Mouse (Mus musculus) intestine, embryonic 15.5 days (tissue): ENCODE measurements around the gene Llgl2. TPM values are rescaled to one million over a fixed set of nuclear protein-coding genes. Genes with fewer than 3 reads are reported as not detected.
"Not testable (repeated sequence)": the region's sequence is repeated elsewhere in the genome, so short reads cannot be mapped to it uniquely, and the experiment has no call there.

Experiments
- ATAC-seq: fragments of 200-750 bp; cut with Nextera tagmentation; 2 replicates; pipeline ENCODE4 v1.8.0; 2017; ENCODE audit warnings: moderate TSS enrichment, moderate library complexity
- H3K27ac ChIP-seq: fragments of 300-500 bp; sonication (generic); 2 replicates; pipeline ENCODE4 v1.5.1; 2015; ENCODE audit warnings: mild to moderate bottlenecking, inconsistent platforms
- H3K27me3 ChIP-seq: fragments of 300-500 bp; sonication (generic); replicated peaks from 2 replicates; pipeline ENCODE4 v1.6.1; 2015; ENCODE audit warnings: inconsistent platforms
- H3K36me3 ChIP-seq: fragments of 300-500 bp; sonication (generic); 2 replicates; pipeline ENCODE4 v1.6.1; 2015; ENCODE audit warnings: inconsistent platforms
- H3K4me1 ChIP-seq: fragments of 300-500 bp; sonication (generic); replicated peaks from 2 replicates; pipeline ENCODE4 v1.6.1; 2015; ENCODE audit warnings: inconsistent platforms
- H3K4me2 ChIP-seq: fragments of 300-500 bp; sonication (generic); replicated peaks from 2 replicates; pipeline ENCODE4 v1.6.1; 2015; ENCODE audit warnings: mild to moderate bottlenecking, inconsistent platforms
- H3K4me3 ChIP-seq: fragments of 300-500 bp; sonication (generic); replicated peaks from 2 replicates; pipeline ENCODE4 v1.5.1; 2015; ENCODE audit warnings: inconsistent platforms
- H3K9ac ChIP-seq: fragments of 300-500 bp; sonication (generic); 2 replicates; pipeline ENCODE4 v1.6.1; 2015; ENCODE audit warnings: inconsistent platforms
- H3K9me3 ChIP-seq: fragments of 300-500 bp; sonication (generic); 2 replicates; pipeline ENCODE4 v1.6.1; 2016; ENCODE audit warnings: inconsistent platforms
- WGBS: fragments of 180-500 bp; shearing (Covaris S2); methylation state at CpG from one replicate; pipeline ENCODE4 v1.1.7; 2015; 5-methylcytosine and 5-hydroxymethylcytosine counted together
- polyA plus RNA-seq: library from polyadenylated mRNA; unstranded; fragments of >200 nt; fragmentation: Nextera tagmentation; extraction: Ambion mirVana; gene quantifications from 2 replicates; pipeline ENCODE4 v1.2.1, GENCODE M21; 2015

Llgl2 gene
- polyA plus RNA-seq, 1 experiment from 2014 or later: 77.2 TPM

GRCm38 (mm10) chr11:115839732-115840131 lies 15.9 kb downstream of the Llgl2 start:
- peak overlapping the region; percentile 83 for H3K27ac ChIP-seq
- H3K9me3 ChIP-seq: no peaks in the 10 kb centered on the region
- H3K27me3 ChIP-seq: no peaks in the 10 kb centered on the region
- H3K4me2 ChIP-seq: 0 out of 2 replicates have a peak overlapping the region, but pooled peaks have one; percentile 15
- no peak overlapping the region for H3K9ac ChIP-seq
- H3K4me3 ChIP-seq: no peak overlapping the region
- no peak for ATAC-seq
- H3K36me3 ChIP-seq: no peaks in the 10 kb centered on the region
- 60% methylated on average over 3 of the region's 3 CpGs for WGBS
- H3K4me1 ChIP-seq: peaks cover 61% of the 10 kb centered on the region

- Histone ChIP-seq H3K27ac (peak overlapping the region; percentile 92; the same call in 1 of the 2 replicates), H3K4me2 (no peak overlapping the region), H3K4me3 (no peak overlapping the region), H3K9ac (no peak overlapping the region), H3K36me3 (peaks cover 8% of the 10 kb centered on the region), H3K9me3 (no peaks in the 10 kb centered on the region), H3K4me1 (peaks cover 55% of the 10 kb centered on the region), H3K27me3 (no peaks in the 10 kb centered on the region)
- 85% methylated on average over 6 of the region's 6 CpGs for WGBS
- no peak for ATAC-seq
These were observed 17.2 kb downstream of the Llgl2 start for GRCm38 (mm10) chr11:115841044-115841443.

DNA sequence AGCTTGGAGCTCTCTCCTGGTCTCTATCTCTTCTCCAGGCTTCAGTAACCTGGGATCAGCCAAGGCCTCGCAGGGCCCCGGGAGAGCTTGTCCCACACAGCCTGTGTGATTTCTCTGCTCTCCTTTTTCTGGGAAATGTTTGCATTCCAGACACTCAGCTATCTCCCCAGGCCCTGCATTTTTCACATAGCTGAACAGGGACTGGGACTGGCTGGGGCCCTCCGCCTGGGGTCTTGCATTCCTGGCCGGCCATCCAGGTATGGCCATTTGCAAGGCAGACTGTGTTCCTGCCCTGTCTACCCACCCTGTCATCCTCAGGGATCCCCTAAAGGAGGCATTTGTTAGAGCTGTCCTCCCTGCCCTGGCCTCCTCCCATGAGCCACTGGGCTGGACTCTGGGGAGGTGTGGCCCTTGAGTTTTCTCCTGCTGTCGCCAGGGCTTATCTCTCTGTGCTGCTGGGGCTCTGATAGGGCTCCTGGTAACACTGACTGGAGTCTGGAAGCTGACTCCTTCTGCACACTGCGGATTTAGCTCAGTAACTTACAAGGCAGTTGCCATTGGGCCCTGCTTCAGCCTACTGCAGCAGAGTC lies 18.2 kb downstream of the Llgl2 start:
- peak overlapping the region; percentile 92 for H3K27ac ChIP-seq
- peak overlapping the region; percentile 45 for H3K4me2 ChIP-seq
- no peak overlapping the region; the same call in 1 of the 2 replicates for H3K4me3 ChIP-seq

DNA sequence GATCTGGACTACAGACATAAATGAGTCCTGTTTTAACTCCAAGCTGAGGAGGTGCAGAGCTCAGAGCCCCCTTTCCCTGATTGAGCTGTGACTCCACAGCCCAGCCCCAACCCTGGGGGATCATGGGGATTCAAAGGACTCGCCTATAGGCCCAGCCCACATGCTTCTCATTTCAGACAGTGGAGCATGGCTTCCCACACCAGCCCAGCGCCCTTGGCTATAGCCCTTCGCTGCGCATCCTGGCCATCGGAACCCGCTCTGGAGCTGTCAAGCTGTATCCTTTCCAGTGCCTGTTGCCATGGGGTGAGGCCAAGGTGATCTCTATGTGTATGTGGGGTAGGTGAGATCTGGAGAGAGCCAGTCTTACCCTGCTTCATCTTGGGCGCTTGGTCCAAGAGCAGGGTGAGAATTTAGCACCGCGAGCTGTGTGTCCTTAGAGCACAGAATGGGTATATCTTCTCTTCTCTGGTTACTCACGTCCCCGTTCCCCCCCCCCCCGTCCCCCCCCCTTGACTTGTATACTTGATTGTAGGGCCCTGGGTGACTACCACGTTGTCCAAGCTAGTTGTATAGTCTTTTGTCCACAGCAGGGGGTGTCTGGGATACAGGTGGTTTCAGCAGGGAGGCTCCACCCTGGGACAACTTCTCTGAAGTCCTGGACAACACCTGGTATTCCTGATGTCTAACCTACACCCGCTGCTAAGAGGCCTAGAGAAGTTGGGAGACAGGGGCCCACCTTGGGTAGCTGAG lies 19.5 kb downstream of the Llgl2 start:
- Histone ChIP-seq H3K27ac (peak overlapping the region; percentile 92), H3K9ac (0 out of 2 replicates have a peak overlapping the region, but pooled peaks have one; percentile 26), H3K27me3 (no peaks in the 10 kb centered on the region), H3K9me3 (no peaks in the 10 kb centered on the region), H3K4me1 (peaks cover 44% of the 10 kb centered on the region), H3K4me2 (peak overlapping the region; percentile 45), H3K4me3 (no peak overlapping the region), H3K36me3 (peaks cover 10% of the 10 kb centered on the region)
- 70% methylated on average over 14 of the region's 14 CpGs for WGBS
- no peak for ATAC-seq

More for the DNA sequence above, 18.2 kb downstream of the Llgl2 start:
- H3K4me1 ChIP-seq: peaks cover 50% of the 10 kb centered on the region
- peak overlapping the region; percentile 26 for H3K9ac ChIP-seq
- H3K36me3 ChIP-seq: peaks cover 9% of the 10 kb centered on the region
- no peaks in the 10 kb centered on the region for H3K9me3 ChIP-seq
- H3K27me3 ChIP-seq: no peaks in the 10 kb centered on the region
- 13% methylated on average over 6 of the region's 6 CpGs for WGBS
- peak; percentile 65 for ATAC-seq

DNA sequence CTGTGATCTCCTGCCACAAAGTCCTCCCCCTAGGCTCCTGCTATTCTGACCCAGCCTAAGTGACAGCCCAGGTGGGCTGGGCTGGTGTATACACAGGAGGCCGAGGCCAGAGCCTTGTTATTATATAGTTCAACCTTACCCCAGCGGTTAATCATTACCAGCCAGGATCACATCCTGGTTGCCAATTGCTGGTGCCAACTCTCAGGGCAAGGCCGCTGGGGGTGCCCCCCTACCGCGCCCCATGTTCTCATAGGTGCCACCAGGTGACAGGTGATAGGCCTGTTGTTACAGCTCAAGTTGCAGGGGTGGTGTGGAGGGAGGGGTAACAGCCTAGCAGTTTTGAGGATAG lies 20.0 kb downstream of the Llgl2 start:
- H3K27ac ChIP-seq: peak overlapping the region; percentile 92
- H3K9ac ChIP-seq: no peak overlapping the region
- 66% methylated on average over 5 of the region's 5 CpGs for WGBS
- H3K9me3 ChIP-seq: no peaks in the 10 kb centered on the region
- peaks cover 39% of the 10 kb centered on the region for H3K4me1 ChIP-seq
- ATAC-seq: peak; percentile 89
- H3K4me3 ChIP-seq: no peak overlapping the region
- H3K4me2 ChIP-seq: peak overlapping the region; percentile 33
- peaks cover 10% of the 10 kb centered on the region for H3K36me3 ChIP-seq
- no peaks in the 10 kb centered on the region for H3K27me3 ChIP-seq

DNA sequence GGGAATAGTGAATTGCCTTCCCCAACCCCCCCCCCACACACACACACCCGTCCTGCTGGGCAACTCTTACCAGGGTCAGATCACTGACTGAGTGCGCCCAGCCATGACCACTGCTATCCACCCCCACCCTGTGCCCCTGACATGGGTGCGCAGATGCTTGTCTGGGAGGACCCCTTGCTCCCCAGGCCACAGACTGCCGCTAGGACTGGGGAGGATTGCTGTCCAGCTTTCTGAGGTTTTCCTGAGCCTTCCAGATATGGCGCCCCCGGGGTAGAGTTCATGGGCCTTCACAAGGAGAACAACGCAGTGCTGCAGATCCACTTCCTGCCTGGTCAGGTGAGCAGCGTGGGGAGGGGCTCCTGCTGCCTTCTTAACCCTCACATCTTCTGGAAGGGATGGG lies 20.4 kb downstream of the Llgl2 start:
- Histone ChIP-seq H3K9me3 (no peaks in the 10 kb centered on the region), H3K4me1 (peaks cover 37% of the 10 kb centered on the region), H3K4me2 (peak overlapping the region; percentile 33), H3K36me3 (peaks cover 10% of the 10 kb centered on the region), H3K4me3 (no peak overlapping the region), H3K27me3 (no peaks in the 10 kb centered on the region), H3K27ac (peak overlapping the region; percentile 92), H3K9ac (no peak overlapping the region)
- peak; percentile 5; the same call in 1 of the 2 replicates for ATAC-seq
- 52% methylated on average over 8 of the region's 8 CpGs for WGBS

DNA sequence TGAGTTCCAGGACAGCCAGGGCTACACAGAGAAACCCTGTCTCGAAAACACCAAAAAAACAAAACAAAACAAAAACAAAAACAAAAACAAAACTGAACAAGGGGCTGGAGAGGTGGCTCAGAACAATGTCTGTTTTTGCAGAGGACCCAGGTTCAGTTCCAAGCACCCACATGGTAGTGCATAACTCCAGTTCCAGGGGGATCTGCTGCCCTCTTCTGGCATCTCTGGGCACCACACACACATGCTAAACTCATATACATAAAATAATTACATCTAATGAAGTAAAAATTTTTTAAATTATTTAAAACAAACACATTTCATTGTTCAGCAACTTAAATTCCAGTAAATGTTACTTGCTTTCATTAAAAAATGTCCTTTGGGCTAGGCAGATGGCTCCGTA lies 22.0 kb downstream of the Llgl2 start:
- H3K27me3 ChIP-seq: no peaks in the 10 kb centered on the region
- H3K9ac ChIP-seq: no peak overlapping the region
- no peak for ATAC-seq
- H3K4me3 ChIP-seq: no peak overlapping the region
- WGBS: 96% methylated on average over 2 of the region's 2 CpGs
- peaks cover 27% of the 10 kb centered on the region for H3K4me1 ChIP-seq
- no peaks in the 10 kb centered on the region for H3K9me3 ChIP-seq
- H3K27ac ChIP-seq: no peak overlapping the region
- no peak overlapping the region for H3K4me2 ChIP-seq
- peaks cover 22% of the 10 kb centered on the region for H3K36me3 ChIP-seq

DNA sequence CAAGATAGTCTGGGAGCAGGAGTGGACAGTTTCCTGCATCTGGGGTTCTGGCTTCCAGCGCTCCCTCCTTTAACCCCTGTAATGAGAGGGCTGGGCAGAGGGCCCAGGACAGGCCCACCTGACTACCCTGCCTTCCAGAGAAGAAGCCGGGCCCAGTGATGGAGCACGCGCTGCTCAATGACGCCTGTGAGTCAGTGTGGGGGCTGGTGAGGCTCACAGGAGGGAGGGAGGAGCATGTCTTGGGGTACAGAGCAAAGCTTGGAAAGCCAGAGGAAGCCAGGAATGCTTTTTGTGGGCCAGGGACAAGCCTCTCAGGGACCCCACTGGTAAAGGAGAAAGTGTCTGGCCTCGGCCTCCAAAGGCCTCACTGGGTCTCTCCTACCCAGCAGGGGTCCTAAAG lies 30.8 kb downstream of the Llgl2 start:
- no peak for ATAC-seq
- no peak overlapping the region for H3K9ac ChIP-seq
- peaks cover 47% of the 10 kb centered on the region for H3K36me3 ChIP-seq
- peaks cover 20% of the 10 kb centered on the region for H3K27me3 ChIP-seq
- H3K9me3 ChIP-seq: no peaks in the 10 kb centered on the region
- peaks cover 16% of the 10 kb centered on the region for H3K4me1 ChIP-seq
- WGBS: 79% methylated on average over 6 of the region's 6 CpGs
- no peak overlapping the region for H3K4me3 ChIP-seq
- H3K4me2 ChIP-seq: no peak overlapping the region
- no peak overlapping the region for H3K27ac ChIP-seq

GRCm38 (mm10) chr11:115857146-115857545 lies 33.3 kb downstream of the Llgl2 start:
- not testable (repeated sequence) for H3K27ac ChIP-seq, H3K9ac ChIP-seq, ATAC-seq, H3K4me3 ChIP-seq, H3K9me3 ChIP-seq, H3K4me2 ChIP-seq
- Histone ChIP-seq H3K27me3 (peaks cover 35% of the 10 kb centered on the region), H3K36me3 (peaks cover 26% of the 10 kb centered on the region), H3K4me1 (peaks cover 16% of the 10 kb centered on the region)
- WGBS: 95% methylated on average over 4 of the region's 4 CpGs

- H3K4me3 ChIP-seq: 0 out of 2 replicates have a peak overlapping the region, but pooled peaks have one; percentile 2
- peaks cover 21% of the 10 kb centered on the region for H3K36me3 ChIP-seq
- H3K27ac ChIP-seq: no peak overlapping the region
- no peak for ATAC-seq
- peaks cover 16% of the 10 kb centered on the region for H3K4me1 ChIP-seq
- WGBS: 53% methylated on average over 13 of the region's 13 CpGs
- H3K27me3 ChIP-seq: peaks cover 35% of the 10 kb centered on the region
- no peak overlapping the region for H3K9ac ChIP-seq
- H3K4me2 ChIP-seq: no peak overlapping the region
- no peaks in the 10 kb centered on the region for H3K9me3 ChIP-seq
These were observed 34.1 kb downstream of the Llgl2 start for GRCm38 (mm10) chr11:115857936-115858335.

DNA sequence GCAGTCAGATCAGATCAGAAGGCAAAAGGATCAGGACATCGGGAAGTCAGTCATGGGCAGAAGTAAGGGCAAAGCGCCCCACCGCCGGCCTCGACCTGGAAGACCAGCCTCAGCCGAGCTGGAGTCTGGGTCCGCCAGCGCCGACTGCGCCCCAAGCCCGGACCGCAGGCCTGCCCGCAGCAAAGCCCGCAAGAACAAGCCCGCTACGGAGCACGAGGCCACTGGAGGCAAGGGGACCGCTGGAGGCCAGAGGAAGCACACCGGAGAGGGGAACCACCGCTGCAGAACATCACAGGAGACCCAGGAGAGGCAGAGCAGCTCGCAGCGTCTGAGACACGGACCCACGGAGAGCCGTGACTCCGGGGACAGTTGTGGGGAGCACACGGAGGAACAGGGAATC lies 34.5 kb downstream of the Llgl2 start, which contains the start of gene Myo15b:
Gene Myo15b (plus strand): TSS at position 53 of the 400 bp plus-strand sequence.
- Histone ChIP-seq H3K4me1 (peaks cover 16% of the 10 kb centered on the region), H3K4me2 (peak within 1 kb of the TSS; percentile 85), H3K27ac (no peak within 1 kb of the TSS), H3K9me3 (no peaks in the 10 kb centered on the region), H3K27me3 (peaks cover 35% of the 10 kb centered on the region), H3K36me3 (peaks cover 18% of the 10 kb centered on the region), H3K4me3 (peak within 1 kb of the TSS; percentile 46), H3K9ac (peak within 1 kb of the TSS; percentile 46)
- 19% methylated on average over 27 of the region's 27 CpGs for whole genome bisulfite sequencing
- no peak for ATAC-seq

DNA sequence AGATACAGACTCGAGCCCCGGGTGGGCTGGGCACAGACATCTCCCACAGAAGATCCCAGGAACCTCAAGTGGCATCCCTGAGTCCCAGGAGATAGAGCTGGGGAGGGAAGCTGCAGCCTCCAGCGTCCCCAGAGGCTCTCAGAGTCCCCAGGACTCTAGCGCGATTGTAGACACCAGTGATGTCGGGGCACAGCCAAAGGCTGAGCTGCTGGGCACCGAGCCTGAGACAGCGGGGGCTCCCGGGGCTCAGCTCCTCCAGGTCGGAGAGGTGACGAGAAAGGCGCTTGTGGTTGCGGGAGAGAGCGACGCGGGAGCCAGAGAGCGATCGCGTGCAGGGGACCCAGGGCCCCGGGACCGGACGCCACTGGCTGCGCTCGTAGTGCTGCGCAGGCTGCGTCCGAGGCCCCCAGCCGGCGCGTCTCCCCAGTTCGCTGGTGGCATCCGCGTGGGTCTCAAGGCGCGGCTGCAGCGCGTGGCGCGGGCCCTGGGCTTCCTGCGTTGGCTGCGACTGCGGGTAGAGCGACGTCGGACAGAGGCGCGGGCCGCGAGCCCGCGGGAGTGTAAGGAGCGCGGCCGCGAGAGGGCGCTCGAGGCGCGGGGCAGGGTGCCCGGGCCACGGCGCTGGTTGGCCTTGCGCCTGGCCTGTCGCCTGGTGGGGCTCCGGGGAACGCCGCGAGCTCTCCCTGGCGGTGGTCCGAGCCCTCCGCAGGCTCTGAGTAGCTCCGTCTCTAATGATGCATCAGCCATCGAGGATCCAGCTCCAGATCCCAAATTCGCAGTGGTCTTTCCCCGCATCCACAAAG lies 35.5 kb downstream of the Llgl2 start:
- H3K27ac ChIP-seq: no peak overlapping the region
- peak overlapping the region; percentile 46 for H3K4me3 ChIP-seq
- peaks cover 16% of the 10 kb centered on the region for H3K4me1 ChIP-seq
- peak overlapping the region; percentile 46 for H3K9ac ChIP-seq
- H3K27me3 ChIP-seq: peaks cover 35% of the 10 kb centered on the region
- no peaks in the 10 kb centered on the region for H3K9me3 ChIP-seq
- peak overlapping the region; percentile 85 for H3K4me2 ChIP-seq
- ATAC-seq: peak; percentile 92
- WGBS: 2% methylated on average over 71 of the region's 75 CpGs
- peaks cover 10% of the 10 kb centered on the region; the same call in 1 of the 2 replicates for H3K36me3 ChIP-seq
